Mouse (Mus musculus) midbrain, postnatal 0 days (tissue): ENCODE measurements around the gene Mgam. TPM values are rescaled to one million over a fixed set of nuclear protein-coding genes. Genes with fewer than 3 reads are reported as not detected.
A peak's percentile ranks its signal among the peaks of the same experiment; 100 is the strongest.

Source experiments
- ATAC-seq: fragments of 200-750 bp; cut with Nextera tagmentation; 2 replicates; pipeline ENCODE4 v1.8.0; 2017; ENCODE audit warnings: moderate number of reproducible peaks, mild to moderate bottlenecking, moderate TSS enrichment, moderate library complexity; ENCODE audit not compliant: low FRiP score
- DNase-seq: peaks from one replicate; pipeline ENCODE4 v3.0.0-alpha.2; 2015; ENCODE audit warnings: low spot score
- H3K27ac ChIP-seq: fragments of 300-500 bp; sonication (generic); 2 replicates; pipeline ENCODE4 v1.5.1; 2014; ENCODE audit warnings: low read depth, mild to moderate bottlenecking, low read length, mixed read lengths
- H3K27me3 ChIP-seq: fragments of 300-500 bp; sonication (generic); 2 replicates; pipeline ENCODE4 v1.6.1; 2014; ENCODE audit warnings: low read length, control low read depth, mixed read lengths; ENCODE audit not compliant: insufficient read depth
- H3K36me3 ChIP-seq: fragments of 300-500 bp; sonication (generic); 2 replicates; pipeline ENCODE4 v1.6.1; 2014; ENCODE audit warnings: low read length, control low read depth, mixed read lengths; ENCODE audit not compliant: insufficient read depth
- H3K4me1 ChIP-seq: fragments of 300-500 bp; sonication (generic); 2 replicates; pipeline ENCODE4 v1.6.1; 2014; ENCODE audit warnings: mild to moderate bottlenecking, control low read depth, antibody characterized with exemption, low read length, mixed read lengths; ENCODE audit not compliant: insufficient read depth
- H3K4me2 ChIP-seq: fragments of 300-500 bp; sonication (generic); 2 replicates; pipeline ENCODE4 v1.6.1; 2014; ENCODE audit warnings: low read depth, mild to moderate bottlenecking, low read length, mixed read lengths; ENCODE audit not compliant: poor library complexity, severe bottlenecking
- H3K4me3 ChIP-seq: fragments of 300-500 bp; sonication (generic); 2 replicates; pipeline ENCODE4 v1.5.1; 2014; ENCODE audit warnings: low read depth, mild to moderate bottlenecking, low read length, moderate library complexity
- H3K9ac ChIP-seq: fragments of 300-500 bp; sonication (generic); replicated peaks from 2 replicates; pipeline ENCODE4 v1.6.1; 2014; ENCODE audit warnings: mild to moderate bottlenecking, low read length, moderate library complexity, mixed read lengths; ENCODE audit not compliant: poor library complexity, severe bottlenecking
- H3K9me3 ChIP-seq: fragments of 300-500 bp; sonication (generic); 2 replicates; pipeline ENCODE4 v1.6.1; 2016; ENCODE audit warnings: low read length, control low read depth
- CTCF ChIP-seq: IDR thresholded peaks from 2 replicates; pipeline ENCODE4 v1.5.1; 2016; ENCODE audit warnings: antibody characterized with exemption, mild to moderate bottlenecking
- WGBS: fragments of 180-500 bp; shearing (Covaris S2); extraction: QIAGEN DNeasy Blood & Tissue Kit; methylation state at CpG from one replicate; pipeline ENCODE4 v1.1.7; 2014; 5-methylcytosine and 5-hydroxymethylcytosine counted together
- polyA plus RNA-seq: library from polyadenylated mRNA; unstranded; fragments of >200 nt; fragmentation: Nextera tagmentation; extraction: Ambion mirVana; gene quantifications from 2 replicates; pipeline ENCODE4 v1.2.1, GENCODE M21; 2015
- total RNA-seq: library from RNA; depleted of rRNA; stranded (reverse); fragments of >200 nt; gene quantifications from 2 replicates; pipeline ENCODE4 v1.2.3, GENCODE M21; 2014

Mgam gene
- total and polyA plus RNA-seq, 2 experiments from 2014 or later, result 0.11 to 1.1 TPM

DNA sequence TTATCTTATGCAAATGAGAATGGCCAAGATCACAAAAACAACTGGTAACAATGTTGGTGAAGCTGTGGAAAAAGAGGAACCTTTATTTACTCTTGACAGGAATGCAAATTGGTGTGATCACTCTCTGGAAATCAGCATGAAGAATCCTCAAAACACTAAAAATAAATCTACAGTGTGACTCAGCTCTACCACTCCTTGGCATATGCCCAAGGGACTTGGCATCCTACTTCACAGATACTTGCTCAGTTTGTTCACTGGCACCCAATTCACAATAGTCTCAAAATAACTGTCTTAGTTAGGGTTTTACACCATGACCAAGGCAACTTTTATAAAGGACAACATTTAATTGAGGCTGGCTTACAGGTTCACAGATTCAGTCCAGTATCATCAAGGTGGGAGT lies 21.2 kb upstream of the Mgam start:
- H3K4me2 ChIP-seq, result no peak overlapping the region
- no peak for TF ChIP-seq CTCF
- H3K27me3 ChIP-seq, result no peaks in the 10 kb centered on the region
- H3K9ac ChIP-seq, result no peak overlapping the region
- no peaks in the 10 kb centered on the region for H3K4me1 ChIP-seq
- no peak for ATAC-seq
- H3K9me3 ChIP-seq, result no peaks in the 10 kb centered on the region
- DNase-seq, result peak; percentile 4
- no peaks in the 10 kb centered on the region for H3K36me3 ChIP-seq
- no peak overlapping the region for H3K4me3 ChIP-seq
- H3K27ac ChIP-seq, result no peak overlapping the region

DNA sequence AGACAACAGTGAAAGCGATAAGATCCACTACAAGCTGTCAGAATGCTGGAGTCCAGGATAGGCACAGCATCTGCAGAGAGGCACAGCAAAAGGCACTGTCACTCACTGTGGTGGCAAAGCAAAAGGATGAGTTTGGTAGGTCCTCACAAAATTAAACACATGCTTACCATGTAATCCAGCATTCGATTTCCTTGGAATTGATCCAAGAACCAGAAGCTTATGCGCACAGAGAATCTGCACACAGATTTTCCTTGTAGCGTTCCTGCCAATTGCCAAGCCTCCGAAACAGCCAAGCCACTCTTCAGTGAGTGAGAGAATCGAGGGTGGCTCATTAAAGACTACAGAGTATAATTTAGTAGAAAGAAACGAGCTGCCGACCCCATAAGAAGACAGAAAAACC lies 18.4 kb upstream of the Mgam start:
- Histone ChIP-seq H3K36me3 (no peaks in the 10 kb centered on the region), H3K4me1 (no peaks in the 10 kb centered on the region), H3K27me3 (no peaks in the 10 kb centered on the region), H3K9ac (no peak overlapping the region), H3K4me2 (no peak overlapping the region), H3K9me3 (no peaks in the 10 kb centered on the region), H3K4me3 (no peak overlapping the region), H3K27ac (no peak overlapping the region)
- no peak for ATAC-seq
- WGBS, result 55% methylated on average over 8 of the region's 8 CpGs
- DNase-seq, result peak; percentile 57
- TF ChIP-seq CTCF, result no peak

DNA sequence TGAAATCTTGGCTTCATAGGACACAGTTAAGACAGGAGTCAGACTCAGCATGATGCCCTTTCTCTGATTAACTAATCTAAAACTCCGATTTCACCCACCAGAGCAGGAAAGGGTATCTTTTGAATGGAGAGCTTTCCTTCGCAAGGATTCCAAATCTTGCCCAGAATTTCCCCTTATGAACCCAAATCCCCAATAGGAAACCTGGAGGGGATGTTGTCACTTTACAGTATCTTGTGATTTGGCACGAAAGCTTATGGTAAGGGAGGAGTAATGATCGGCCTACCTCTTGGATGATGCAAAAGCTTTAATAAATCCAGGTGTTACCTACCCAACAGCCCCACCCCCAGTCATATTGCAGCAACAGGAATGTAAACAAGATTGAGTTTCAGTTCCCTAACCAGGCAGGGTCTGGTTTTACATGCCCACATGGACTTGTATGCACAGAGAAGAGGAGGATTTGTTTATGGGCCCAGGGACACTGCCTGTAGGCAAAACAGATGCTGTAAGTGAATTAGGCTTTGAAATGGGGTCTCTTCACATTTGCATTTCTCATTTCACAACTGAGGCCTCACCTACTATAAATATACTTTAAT lies 15.3 kb upstream of the Mgam start, which contains the start of gene Tas2r138:
Gene Tas2r138 (minus strand): TSS at position 51 of the 593 bp plus-strand sequence.
- no peak within 1 kb of the TSS for H3K9ac ChIP-seq
- no peak for DNase-seq
- no peak within 1 kb of the TSS for H3K4me2 ChIP-seq
- H3K27ac ChIP-seq, result no peak within 1 kb of the TSS
- no peaks in the 10 kb centered on the region for H3K9me3 ChIP-seq
- no peaks in the 10 kb centered on the region for H3K27me3 ChIP-seq
- 85% methylated on average over 4 of the region's 4 CpGs for WGBS
- no peaks in the 10 kb centered on the region for H3K4me1 ChIP-seq
- TF ChIP-seq CTCF, result no peak
- H3K4me3 ChIP-seq, result no peak within 1 kb of the TSS
- no peaks in the 10 kb centered on the region for H3K36me3 ChIP-seq
- no peak for ATAC-seq

DNA sequence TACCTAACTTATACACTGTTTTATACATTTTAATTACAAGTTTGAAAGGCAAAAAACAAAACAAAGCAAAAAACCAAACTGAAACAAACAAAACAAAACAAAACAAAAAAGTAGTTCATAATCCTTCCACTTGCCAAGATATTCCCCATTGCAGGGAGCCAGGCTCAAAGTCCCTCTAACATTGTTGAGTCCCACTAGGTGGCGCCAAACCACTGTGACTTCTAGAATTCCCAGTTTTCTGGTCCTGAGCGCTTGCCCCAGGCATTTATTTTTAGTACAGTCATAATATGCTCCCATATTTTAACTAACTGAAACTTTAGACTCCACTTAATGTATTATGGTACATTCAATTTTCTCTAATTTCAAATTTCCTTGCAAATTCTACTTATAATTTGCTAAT lies 10.7 kb upstream of the Mgam start:
- WGBS, result 21% methylated on average over 2 of the region's 2 CpGs
- DNase-seq (peak; percentile 85), ATAC-seq (peak; percentile 74; the same call in 1 of the 2 replicates)
- Histone ChIP-seq H3K9ac (no peak overlapping the region), H3K4me3 (no peak overlapping the region), H3K9me3 (no peaks in the 10 kb centered on the region), H3K27ac (no peak overlapping the region), H3K27me3 (no peaks in the 10 kb centered on the region), H3K4me2 (no peak overlapping the region), H3K36me3 (no peaks in the 10 kb centered on the region), H3K4me1 (no peaks in the 10 kb centered on the region)
- TF ChIP-seq CTCF, result peak; percentile 82

DNA sequence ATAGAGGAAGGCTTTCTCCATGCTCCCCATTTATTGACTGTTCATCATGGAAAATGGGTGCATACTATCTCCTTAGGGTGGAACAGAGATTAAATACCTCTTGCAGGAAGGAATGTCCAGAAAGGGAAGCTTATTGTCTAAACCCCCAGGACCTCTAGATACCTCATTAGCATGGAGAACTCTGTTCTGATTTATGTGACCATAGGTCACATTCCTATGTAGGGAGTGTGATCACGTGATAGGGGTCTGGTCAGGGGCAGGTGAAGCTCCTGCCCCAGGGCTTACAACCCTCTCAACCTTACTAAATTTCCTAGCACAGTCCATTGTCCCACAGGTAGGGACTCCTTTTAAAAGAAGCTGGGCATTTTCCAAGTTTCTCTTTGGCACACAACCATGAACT lies 2.5 kb upstream of the Mgam start:
- no peak for DNase-seq
- Histone ChIP-seq H3K4me3 (no peak overlapping the region), H3K4me2 (no peak overlapping the region), H3K36me3 (no peaks in the 10 kb centered on the region), H3K27me3 (no peaks in the 10 kb centered on the region), H3K9ac (no peak overlapping the region), H3K4me1 (no peaks in the 10 kb centered on the region), H3K27ac (no peak overlapping the region), H3K9me3 (no peaks in the 10 kb centered on the region)
- ATAC-seq, result no peak
- WGBS, result 65% methylated on average over 1 of the region's 1 CpGs
- TF ChIP-seq CTCF, result no peak

DNA sequence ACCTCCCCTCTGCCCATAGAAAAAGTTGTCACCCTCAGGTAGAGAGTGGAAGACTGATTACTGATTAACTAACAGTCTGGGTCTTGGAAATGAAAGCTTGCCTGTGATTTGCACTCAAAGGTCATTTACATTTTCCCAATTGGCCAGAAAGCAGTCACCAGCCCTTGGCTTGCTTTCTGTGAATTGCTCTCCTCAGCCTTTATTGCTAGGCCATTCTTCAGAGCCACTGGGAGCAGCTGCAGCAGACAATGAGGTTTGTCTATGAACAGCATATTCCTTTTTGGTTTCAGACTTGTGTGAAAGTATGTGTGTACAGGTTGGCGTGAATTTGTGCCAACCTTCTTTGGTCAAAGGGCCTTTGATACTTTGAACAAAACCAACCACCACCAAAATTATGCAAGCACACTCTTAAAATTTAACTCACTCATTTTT lies 6.0 kb downstream of the Mgam start:
- Histone ChIP-seq H3K9me3 (no peaks in the 10 kb centered on the region), H3K9ac (no peak overlapping the region), H3K4me3 (no peak overlapping the region), H3K27me3 (no peaks in the 10 kb centered on the region), H3K27ac (no peak overlapping the region), H3K4me1 (no peaks in the 10 kb centered on the region), H3K4me2 (no peak overlapping the region), H3K36me3 (no peaks in the 10 kb centered on the region)
- no peak for TF ChIP-seq CTCF
- DNase-seq (no peak), ATAC-seq (no peak)
- 76% methylated on average over 1 of the region's 1 CpGs for WGBS
